Mouse (Mus musculus): ENCODE measurements around the gene Tmcc1.

Gene Tmcc1

DNA sequence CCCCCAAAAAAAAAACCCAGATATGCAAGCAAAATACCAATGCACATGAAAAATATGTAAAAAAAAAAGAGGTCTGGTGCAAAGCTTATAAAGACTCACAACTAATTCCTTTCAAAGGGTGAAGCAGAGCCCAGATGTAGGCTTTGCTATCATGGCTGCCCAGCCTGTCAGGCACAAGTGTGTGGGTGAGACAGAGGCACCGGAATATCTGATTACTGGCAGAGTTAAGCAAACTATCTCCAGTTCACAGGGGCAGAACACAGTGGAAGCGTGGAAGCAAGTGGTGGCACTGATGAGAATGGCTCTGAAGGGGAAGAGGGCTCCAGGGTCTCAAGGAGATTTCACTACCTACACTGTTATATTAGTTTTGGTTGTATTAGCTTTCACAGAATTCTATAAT lies 155.1 kb downstream of the Tmcc1 start:
- DNase-seq (ENCODE audit: low read depth, low spot score) = no peak
- Histone ChIP-seq H3K36me3 (ENCODE audit: control insufficient read depth, insufficient read depth, low read length, poor library complexity, severe bottlenecking) (no peaks in the 10 kb centered on the region; the same call in none of the 2 replicates), H3K27me3 (ENCODE audit: control insufficient read depth, insufficient read depth, low read length, poor library complexity, severe bottlenecking) (no peaks in the 10 kb centered on the region)

DNA sequence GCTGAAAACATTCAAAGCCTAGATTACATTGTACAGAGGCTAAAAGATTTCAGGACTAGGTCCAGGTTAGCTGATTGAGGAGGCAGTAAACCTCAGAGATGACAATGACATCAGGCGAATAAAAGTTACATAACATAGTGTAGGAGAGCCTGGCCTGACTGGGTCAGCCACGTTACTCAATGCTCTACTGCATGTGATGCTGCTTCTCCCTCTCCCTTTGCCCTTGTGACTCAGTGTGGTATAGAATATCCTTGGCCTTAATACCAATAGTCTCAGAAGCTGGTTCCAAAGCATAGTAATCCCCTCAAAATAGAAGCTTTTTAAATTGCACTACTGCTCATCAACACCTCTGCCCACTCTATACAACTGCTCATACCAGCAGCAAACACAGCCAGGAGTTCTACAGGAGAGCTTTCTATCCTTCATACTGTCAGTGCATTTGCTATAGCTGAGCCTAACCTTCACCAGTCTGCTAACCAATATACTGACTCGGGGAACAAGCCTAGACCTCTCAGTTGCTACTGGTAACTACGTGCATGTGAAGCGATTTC lies 155.9 kb downstream of the Tmcc1 start:
- no peaks in the 10 kb centered on the region; the same call in 1 of the 2 replicates for H3K36me3 ChIP-seq (ENCODE audit: control insufficient read depth, insufficient read depth, low read length, poor library complexity, severe bottlenecking)
- H3K27me3 ChIP-seq (ENCODE audit: control insufficient read depth, insufficient read depth, low read length, poor library complexity, severe bottlenecking) = no peaks in the 10 kb centered on the region
- no peak for DNase-seq (ENCODE audit: low read depth, low spot score)

GRCm38 (mm10) chr6:116036555-116036954 lies 156.7 kb downstream of the Tmcc1 start:
- no peak for DNase-seq (ENCODE audit: low read depth, low spot score)
- Histone ChIP-seq H3K27me3 (ENCODE audit: control insufficient read depth, insufficient read depth, low read length, poor library complexity, severe bottlenecking) (no peaks in the 10 kb centered on the region), H3K36me3 (ENCODE audit: control insufficient read depth, insufficient read depth, low read length, poor library complexity, severe bottlenecking) (no peaks in the 10 kb centered on the region)

- Histone ChIP-seq H3K27me3 (ENCODE audit: control insufficient read depth, insufficient read depth, low read length, poor library complexity, severe bottlenecking) (no peaks in the 10 kb centered on the region), H3K36me3 (ENCODE audit: control insufficient read depth, insufficient read depth, low read length, poor library complexity, severe bottlenecking) (no peaks in the 10 kb centered on the region)
- DNase-seq (ENCODE audit: low read depth, low spot score) = no peak
These were observed 162.2 kb downstream of the Tmcc1 start for GRCm38 (mm10) chr6:116031052-116031451.

- Histone ChIP-seq H3K36me3 (ENCODE audit: control insufficient read depth, insufficient read depth, low read length, poor library complexity, severe bottlenecking) (peaks cover 4% of the 10 kb centered on the region; the same call in 1 of the 2 replicates), H3K27me3 (ENCODE audit: control insufficient read depth, insufficient read depth, low read length, poor library complexity, severe bottlenecking) (no peaks in the 10 kb centered on the region)
- no peak for DNase-seq (ENCODE audit: low read depth, low spot score)
These were observed 168.6 kb downstream of the Tmcc1 start for GRCm38 (mm10) chr6:116024666-116025065.

- DNase-seq (ENCODE audit: low read depth, low spot score) = peak; percentile 23
- no peaks in the 10 kb centered on the region for H3K27me3 ChIP-seq (ENCODE audit: control insufficient read depth, insufficient read depth, low read length, poor library complexity, severe bottlenecking)
These were observed 171.3 kb downstream of the Tmcc1 start for GRCm38 (mm10) chr6:116021961-116022485.

DNA sequence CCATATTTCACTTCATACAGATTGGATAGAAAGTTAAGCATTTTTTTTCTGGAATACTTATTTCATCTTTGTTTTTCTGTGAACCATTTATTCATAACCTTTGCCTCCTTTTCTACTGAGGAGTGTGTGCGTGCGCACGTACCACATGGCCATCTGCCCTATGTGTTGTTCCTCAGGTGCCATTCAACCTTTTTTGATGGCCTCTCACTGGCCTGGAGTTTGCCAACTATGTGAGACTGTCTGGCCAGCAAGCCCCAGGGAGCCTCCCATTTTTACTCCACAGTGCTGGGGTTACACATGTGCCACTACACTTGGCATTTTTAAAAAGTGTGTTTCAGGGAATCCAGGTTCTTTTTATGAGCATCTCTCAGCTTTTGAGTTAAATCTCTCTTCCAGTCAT lies 177.4 kb downstream of the Tmcc1 start:
- no peak for DNase-seq (ENCODE audit: low read depth, low spot score)
- Histone ChIP-seq H3K27me3 (ENCODE audit: control insufficient read depth, insufficient read depth, low read length, poor library complexity, severe bottlenecking) (no peaks in the 10 kb centered on the region), H3K36me3 (ENCODE audit: control insufficient read depth, insufficient read depth, low read length, poor library complexity, severe bottlenecking) (no peaks in the 10 kb centered on the region)

More at GRCm38 (mm10) chr6:116021961-116022485, 171.3 kb downstream of the Tmcc1 start:
- H3K36me3 ChIP-seq (ENCODE audit: control insufficient read depth, insufficient read depth, low read length, poor library complexity, severe bottlenecking) = peaks cover 4% of the 10 kb centered on the region; the same call in 1 of the 2 replicates

DNA sequence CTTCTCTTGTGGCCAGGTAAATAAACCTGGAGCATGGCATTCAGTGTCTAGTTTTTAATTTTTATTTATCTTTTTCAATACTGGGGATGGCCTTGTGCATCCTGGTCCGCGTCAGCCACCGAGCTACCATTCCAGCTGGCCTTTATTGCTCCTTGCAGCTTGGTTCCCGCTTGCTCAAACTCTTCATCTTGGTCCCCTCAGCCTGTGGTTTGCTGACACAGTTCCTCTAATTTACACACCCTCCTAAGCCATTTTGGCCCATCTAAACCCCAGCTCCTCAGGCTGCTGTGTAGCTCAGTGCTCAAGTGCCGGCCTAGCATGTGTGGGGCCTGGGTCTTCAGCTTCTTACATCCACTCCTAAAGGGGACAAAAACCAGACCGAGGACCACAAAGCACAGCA lies 179.2 kb downstream of the Tmcc1 start:
- no peaks in the 10 kb centered on the region for H3K27me3 ChIP-seq (ENCODE audit: control insufficient read depth, insufficient read depth, low read length, poor library complexity, severe bottlenecking)
- DNase-seq (ENCODE audit: low read depth, low spot score) = no peak

GRCm38 (mm10) chr6:116013687-116014086 lies 179.6 kb downstream of the Tmcc1 start:
- no peaks in the 10 kb centered on the region for H3K36me3 ChIP-seq (ENCODE audit: control insufficient read depth, insufficient read depth, low read length, poor library complexity, severe bottlenecking)
- no peaks in the 10 kb centered on the region for H3K27me3 ChIP-seq (ENCODE audit: control insufficient read depth, insufficient read depth, low read length, poor library complexity, severe bottlenecking)
- no peak for DNase-seq (ENCODE audit: low read depth, low spot score)

More for the DNA sequence above, 179.2 kb downstream of the Tmcc1 start:
- no peaks in the 10 kb centered on the region for H3K36me3 ChIP-seq (ENCODE audit: control insufficient read depth, insufficient read depth, low read length, poor library complexity, severe bottlenecking)

- peak; percentile 78 for DNase-seq (ENCODE audit: low read depth, low spot score)
- Histone ChIP-seq H3K27me3 (ENCODE audit: control insufficient read depth, insufficient read depth, low read length, poor library complexity, severe bottlenecking) (no peaks in the 10 kb centered on the region), H3K36me3 (ENCODE audit: control insufficient read depth, insufficient read depth, low read length, poor library complexity, severe bottlenecking) (no peaks in the 10 kb centered on the region)
These were observed 182.7 kb downstream of the Tmcc1 start for GRCm38 (mm10) chr6:116010541-116010940.

GRCm38 (mm10) chr6:116009426-116009825 lies 183.9 kb downstream of the Tmcc1 start:
- Histone ChIP-seq H3K36me3 (ENCODE audit: control insufficient read depth, insufficient read depth, low read length, poor library complexity, severe bottlenecking) (no peaks in the 10 kb centered on the region), H3K27me3 (ENCODE audit: control insufficient read depth, insufficient read depth, low read length, poor library complexity, severe bottlenecking) (no peaks in the 10 kb centered on the region)
- DNase-seq (ENCODE audit: low read depth, low spot score) = no peak

DNA sequence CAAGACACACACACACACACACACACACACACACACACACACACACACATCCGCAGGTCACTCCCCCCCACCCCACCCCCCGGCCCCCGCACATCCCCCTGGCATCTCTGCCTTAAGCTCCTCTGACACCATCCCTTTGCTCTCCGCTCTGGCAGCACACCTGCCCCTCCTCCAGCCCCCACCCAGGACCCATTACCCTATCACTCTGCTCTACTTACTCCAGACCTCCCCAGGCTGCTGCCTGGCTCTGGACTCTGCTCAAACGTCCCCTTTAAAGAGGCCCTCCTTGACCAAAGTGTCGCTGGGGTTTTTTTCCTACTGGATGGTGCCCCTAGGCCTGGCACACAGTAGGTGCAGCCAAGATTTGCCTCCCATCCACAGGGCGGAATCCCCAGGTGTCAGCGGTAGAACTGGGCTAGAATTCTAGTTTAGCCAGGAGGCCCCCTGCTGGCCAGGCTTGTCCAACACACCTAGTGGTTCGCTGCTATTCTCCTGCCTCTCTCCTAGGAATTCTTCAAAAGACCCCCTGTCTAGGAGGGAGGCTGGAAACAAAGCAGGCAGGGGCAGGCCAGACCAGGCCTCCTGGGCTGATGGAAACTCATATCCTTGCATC lies 185.6 kb downstream of the Tmcc1 start:
- peak; percentile 67 for DNase-seq (ENCODE audit: low read depth, low spot score)
- Histone ChIP-seq H3K36me3 (ENCODE audit: control insufficient read depth, insufficient read depth, low read length, poor library complexity, severe bottlenecking) (no peaks in the 10 kb centered on the region), H3K27me3 (ENCODE audit: control insufficient read depth, insufficient read depth, low read length, poor library complexity, severe bottlenecking) (no peaks in the 10 kb centered on the region)

DNA sequence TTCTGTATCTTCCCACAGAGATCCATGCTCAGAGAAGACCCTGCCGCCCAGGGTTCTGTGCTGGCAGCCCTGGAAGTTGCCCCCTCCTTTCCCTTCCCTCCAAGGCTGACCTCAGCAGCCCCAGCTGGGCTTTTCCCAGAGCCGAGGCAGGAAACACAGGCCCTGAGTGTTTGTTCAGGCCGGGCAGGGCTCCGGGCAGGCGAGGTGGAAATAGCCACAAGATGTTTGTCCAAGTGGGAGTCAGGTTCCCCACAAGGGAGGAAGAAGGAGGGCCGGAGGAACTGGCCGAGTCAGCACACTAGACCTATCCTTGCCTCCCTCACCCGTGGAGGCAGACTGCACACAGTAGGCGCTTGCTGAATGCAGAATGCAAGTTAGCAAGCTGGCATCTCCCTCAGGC lies 186.6 kb downstream of the Tmcc1 start:
- Histone ChIP-seq H3K36me3 (ENCODE audit: control insufficient read depth, insufficient read depth, low read length, poor library complexity, severe bottlenecking) (no peaks in the 10 kb centered on the region), H3K27me3 (ENCODE audit: control insufficient read depth, insufficient read depth, low read length, poor library complexity, severe bottlenecking) (no peaks in the 10 kb centered on the region)
- DNase-seq (ENCODE audit: low read depth, low spot score) = no peak

- H3K36me3 ChIP-seq (ENCODE audit: control insufficient read depth, insufficient read depth, low read length, poor library complexity, severe bottlenecking) = no peaks in the 10 kb centered on the region
- DNase-seq (ENCODE audit: low read depth, low spot score) = no peak
These were observed 187.4 kb downstream of the Tmcc1 start for GRCm38 (mm10) chr6:116005959-116006288.

DNA sequence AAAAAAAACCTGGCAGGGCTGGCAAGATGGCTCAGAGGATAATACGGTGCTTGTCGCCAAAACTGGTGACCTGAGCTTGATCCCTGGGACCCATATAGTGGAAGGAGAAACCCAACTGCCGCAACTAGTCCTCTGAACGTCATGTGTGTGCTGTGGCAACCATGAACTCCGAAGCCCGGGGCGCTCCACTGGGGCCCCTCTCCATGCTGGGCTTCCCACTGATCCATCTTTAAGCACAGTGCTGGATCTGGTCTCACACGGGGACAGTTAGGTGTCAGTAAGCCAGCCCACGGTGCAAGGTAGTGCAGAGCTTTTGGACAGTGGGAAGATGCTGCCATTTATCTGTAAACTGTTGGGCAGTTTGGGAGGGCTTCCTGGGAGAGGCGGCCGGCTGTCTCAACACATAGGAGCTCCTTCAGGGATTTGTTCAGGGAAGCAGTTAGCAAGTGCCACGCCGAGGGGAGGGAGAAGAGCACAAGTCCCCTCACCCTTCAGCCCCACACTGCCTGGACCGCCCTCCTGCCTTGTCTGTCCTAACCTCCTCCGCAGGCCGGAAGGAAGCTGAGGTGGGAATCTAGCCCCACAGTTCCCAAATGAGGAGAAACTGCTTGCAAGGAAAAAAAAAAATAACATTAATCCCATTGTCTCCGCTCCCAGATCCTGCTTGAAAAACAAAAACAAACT lies 187.9 kb downstream of the Tmcc1 start:
- DNase-seq (ENCODE audit: low read depth, low spot score) = no peak
- Histone ChIP-seq H3K36me3 (ENCODE audit: control insufficient read depth, insufficient read depth, low read length, poor library complexity, severe bottlenecking) (no peaks in the 10 kb centered on the region), H3K27me3 (ENCODE audit: control insufficient read depth, insufficient read depth, low read length, poor library complexity, severe bottlenecking) (no peaks in the 10 kb centered on the region)

More at GRCm38 (mm10) chr6:116005959-116006288, 187.4 kb downstream of the Tmcc1 start:
- no peaks in the 10 kb centered on the region for H3K27me3 ChIP-seq (ENCODE audit: control insufficient read depth, insufficient read depth, low read length, poor library complexity, severe bottlenecking)
